Mouse (Mus musculus): ENCODE results near the gene Grm8. TPM values are rescaled to one million over a fixed set of nuclear protein-coding genes. Genes with fewer than 3 reads are reported as not detected.
"Not testable (repeated sequence)": the region's sequence is repeated elsewhere in the genome, so short reads cannot be mapped to it uniquely, and the experiment has no call there.

Gene Grm8
- total RNA-seq, 2 experiments from 2014 or later = 8.9 to 10.2 TPM

GRCm38 (mm10) chr6:27902224-27902623 lies 232.8 kb downstream of the Grm8 start:
- Histone ChIP-seq H3K27ac (no peak overlapping the region), H3K4me3 (no peak overlapping the region)
- TF ChIP-seq CTCF (conservative IDR thresholded peaks at IDR 0.05) = no peak
- no peak for DNase-seq (ENCODE audit: low spot score in 2 of 2)

- Histone ChIP-seq H3K4me3 (no peak overlapping the region), H3K27ac (no peak overlapping the region)
- DNase-seq (ENCODE audit: low spot score in 2 of 2) = no peak
- TF ChIP-seq CTCF (conservative IDR thresholded peaks at IDR 0.05) = no peak
Observed at GRCm38 (mm10) chr6:27901396-27901795, 233.6 kb downstream of the Grm8 start.

GRCm38 (mm10) chr6:27895153-27895552 lies 239.8 kb downstream of the Grm8 start:
- DNase-seq (ENCODE audit: low spot score in 2 of 2) = no peak
- no peak for TF ChIP-seq CTCF (conservative IDR thresholded peaks at IDR 0.05)
- no peak overlapping the region for H3K4me3 ChIP-seq
- no peak overlapping the region for H3K27ac ChIP-seq

GRCm38 (mm10) chr6:27892886-27893285 lies 242.1 kb downstream of the Grm8 start:
- no peak for TF ChIP-seq CTCF (conservative IDR thresholded peaks at IDR 0.05)
- DNase-seq (ENCODE audit: low spot score in 2 of 2) = no peak
- Histone ChIP-seq H3K27ac (no peak overlapping the region), H3K4me3 (no peak overlapping the region)

- no peak for TF ChIP-seq CTCF (conservative IDR thresholded peaks at IDR 0.05)
- H3K4me3 ChIP-seq = no peak overlapping the region
- no peak overlapping the region for H3K27ac ChIP-seq
- no peak for DNase-seq (ENCODE audit: low spot score in 2 of 2)
Observed at GRCm38 (mm10) chr6:27888391-27888790, 246.6 kb downstream of the Grm8 start.

GRCm38 (mm10) chr6:27887922-27888321 lies 247.1 kb downstream of the Grm8 start:
- H3K27ac ChIP-seq = no peak overlapping the region
- H3K4me3 ChIP-seq = no peak overlapping the region
- TF ChIP-seq CTCF (conservative IDR thresholded peaks at IDR 0.05) = no peak
- DNase-seq (ENCODE audit: low spot score in 2 of 2) = no peak

- H3K27ac ChIP-seq = no peak overlapping the region
- TF ChIP-seq CTCF (conservative IDR thresholded peaks at IDR 0.05) = no peak
- H3K4me3 ChIP-seq = no peak overlapping the region
- DNase-seq (ENCODE audit: low spot score in 2 of 2) = no peak
Observed at GRCm38 (mm10) chr6:27885786-27886185, 249.2 kb downstream of the Grm8 start.

- no peak for DNase-seq (ENCODE audit: low spot score in 2 of 2)
- no peak overlapping the region for H3K27ac ChIP-seq
- TF ChIP-seq CTCF (conservative IDR thresholded peaks at IDR 0.05) = no peak
- H3K4me3 ChIP-seq = no peak overlapping the region
Observed at GRCm38 (mm10) chr6:27849644-27850043, 285.3 kb downstream of the Grm8 start.

GRCm38 (mm10) chr6:27836159-27836558 lies 298.8 kb downstream of the Grm8 start:
- no peak overlapping the region for H3K4me3 ChIP-seq
- H3K27ac ChIP-seq = no peak overlapping the region
- DNase-seq (ENCODE audit: low spot score in 2 of 2) = no peak
- no peak for TF ChIP-seq CTCF (conservative IDR thresholded peaks at IDR 0.05)

- not testable (repeated sequence) for DNase-seq (ENCODE audit: low spot score in 2 of 2); H3K27ac ChIP-seq; H3K4me3 ChIP-seq
Observed at GRCm38 (mm10) chr6:27819735-27820134, 315.2 kb downstream of the Grm8 start.

- no peak for TF ChIP-seq CTCF (conservative IDR thresholded peaks at IDR 0.05)
- no peak overlapping the region for H3K27ac ChIP-seq
- no peak for DNase-seq (ENCODE audit: low spot score in 2 of 2)
- H3K4me3 ChIP-seq = no peak overlapping the region
Observed at GRCm38 (mm10) chr6:27812789-27813188, 322.2 kb downstream of the Grm8 start.

- Histone ChIP-seq H3K4me3 (no peak overlapping the region), H3K27ac (no peak overlapping the region)
- no peak for DNase-seq (ENCODE audit: low spot score in 2 of 2)
- TF ChIP-seq CTCF (conservative IDR thresholded peaks at IDR 0.05) = no peak
Observed at GRCm38 (mm10) chr6:27809996-27810395, 325.0 kb downstream of the Grm8 start.

- Histone ChIP-seq H3K4me3 (no peak overlapping the region), H3K27ac (no peak overlapping the region)
- no peak for TF ChIP-seq CTCF (conservative IDR thresholded peaks at IDR 0.05)
- no peak for DNase-seq (ENCODE audit: low spot score in 2 of 2)
Observed at GRCm38 (mm10) chr6:27806741-27807140, 328.2 kb downstream of the Grm8 start.

GRCm38 (mm10) chr6:27800881-27801572 lies 334.0 kb downstream of the Grm8 start:
- DNase-seq (ENCODE audit: low spot score in 2 of 2) = no peak
- no peak for TF ChIP-seq CTCF (conservative IDR thresholded peaks at IDR 0.05)
- no peak overlapping the region for H3K4me3 ChIP-seq
- H3K27ac ChIP-seq = no peak overlapping the region
